Mouse (Mus musculus): Measurements from ENCODE around the gene Kctd20. TPM values are rescaled to one million over a fixed set of nuclear protein-coding genes. Genes with fewer than 3 reads are reported as not detected.

Kctd20 gene
- total RNA-seq, 1 experiment from 2014 or later: 117 TPM

GRCm38 (mm10) chr17:28930392-28931074, 21.2 kb upstream of the Kctd20 start:
- no peak for ATAC-seq (ENCODE audit: extremely low read depth, insufficient number of reproducible peaks, low FRiP score, poor library complexity, severe bottlenecking)

GRCm38 (mm10) chr17:28931436-28932211, 20.1 kb upstream of the Kctd20 start:
- no peak for ATAC-seq (ENCODE audit: extremely low read depth, insufficient number of reproducible peaks, low FRiP score, poor library complexity, severe bottlenecking)

- ATAC-seq (ENCODE audit: extremely low read depth, insufficient number of reproducible peaks, low FRiP score, poor library complexity, severe bottlenecking): no peak
Observed at GRCm38 (mm10) chr17:28932274-28932673, 19.5 kb upstream of the Kctd20 start.

GRCm38 (mm10) chr17:28934120-28934916, 17.4 kb upstream of the Kctd20 start:
- ATAC-seq (ENCODE audit: extremely low read depth, insufficient number of reproducible peaks, low FRiP score, poor library complexity, severe bottlenecking): no peak

- ATAC-seq (ENCODE audit: extremely low read depth, insufficient number of reproducible peaks, low FRiP score, poor library complexity, severe bottlenecking): no peak
Observed at GRCm38 (mm10) chr17:28936133-28936532, 15.6 kb upstream of the Kctd20 start.

- ATAC-seq (ENCODE audit: extremely low read depth, insufficient number of reproducible peaks, low FRiP score, poor library complexity, severe bottlenecking): peak; percentile 58; the same call in 1 of the 2 replicates
Observed at GRCm38 (mm10) chr17:28936622-28937345, 15.0 kb upstream of the Kctd20 start.

- no peak for ATAC-seq (ENCODE audit: extremely low read depth, insufficient number of reproducible peaks, low FRiP score, poor library complexity, severe bottlenecking)
Observed at GRCm38 (mm10) chr17:28940776-28941555, 10.8 kb upstream of the Kctd20 start.

GRCm38 (mm10) chr17:28942101-28942500, 9.6 kb upstream of the Kctd20 start:
- ATAC-seq (ENCODE audit: extremely low read depth, insufficient number of reproducible peaks, low FRiP score, poor library complexity, severe bottlenecking): no peak

- no peak for ATAC-seq (ENCODE audit: extremely low read depth, insufficient number of reproducible peaks, low FRiP score, poor library complexity, severe bottlenecking)
Observed at GRCm38 (mm10) chr17:28943740-28944139, 8.0 kb upstream of the Kctd20 start, which contains the start of gene Pxt1. TSS of gene Pxt1 (minus strand) at chr17:28943840.

- ATAC-seq (ENCODE audit: extremely low read depth, insufficient number of reproducible peaks, low FRiP score, poor library complexity, severe bottlenecking): no peak
Observed at GRCm38 (mm10) chr17:28944481-28944880, 7.3 kb upstream of the Kctd20 start.

- no peak for ATAC-seq (ENCODE audit: extremely low read depth, insufficient number of reproducible peaks, low FRiP score, poor library complexity, severe bottlenecking)
Observed at GRCm38 (mm10) chr17:28947011-28947939, 4.5 kb upstream of the Kctd20 start.

- ATAC-seq (ENCODE audit: extremely low read depth, insufficient number of reproducible peaks, low FRiP score, poor library complexity, severe bottlenecking): no peak
Observed at GRCm38 (mm10) chr17:28948661-28949060, 3.1 kb upstream of the Kctd20 start.

- no peak for ATAC-seq (ENCODE audit: extremely low read depth, insufficient number of reproducible peaks, low FRiP score, poor library complexity, severe bottlenecking)
Observed at GRCm38 (mm10) chr17:28950751-28951150, 999 bp upstream of the Kctd20 start.

GRCm38 (mm10) chr17:28953251-28953650, 1.5 kb downstream of the Kctd20 start:
- no peak for ATAC-seq (ENCODE audit: extremely low read depth, insufficient number of reproducible peaks, low FRiP score, poor library complexity, severe bottlenecking)

- no peak for ATAC-seq (ENCODE audit: extremely low read depth, insufficient number of reproducible peaks, low FRiP score, poor library complexity, severe bottlenecking)
Observed at GRCm38 (mm10) chr17:28954416-28954815, 2.7 kb downstream of the Kctd20 start.

GRCm38 (mm10) chr17:28960597-28960996, 8.8 kb downstream of the Kctd20 start:
- no peak for ATAC-seq (ENCODE audit: extremely low read depth, insufficient number of reproducible peaks, low FRiP score, poor library complexity, severe bottlenecking)

GRCm38 (mm10) chr17:28961596-28961995, 9.8 kb downstream of the Kctd20 start:
- ATAC-seq (ENCODE audit: extremely low read depth, insufficient number of reproducible peaks, low FRiP score, poor library complexity, severe bottlenecking): no peak

All from neutrophil, adult 5-6 weeks (primary cell).